Mouse (Mus musculus) right cerebral cortex, postnatal 10 days (tissue): Measurements from ENCODE around the gene Kcnk13.
A peak's percentile ranks its signal among the peaks of the same experiment; 100 is the strongest.

Source experiments
- DNase-seq, 2 experiments: peaks; one replicate each; pipeline ENCODE4 v3.0.0; 2021; ENCODE audit warnings: low spot score in 2 of 2

The Kcnk13 gene

DNA sequence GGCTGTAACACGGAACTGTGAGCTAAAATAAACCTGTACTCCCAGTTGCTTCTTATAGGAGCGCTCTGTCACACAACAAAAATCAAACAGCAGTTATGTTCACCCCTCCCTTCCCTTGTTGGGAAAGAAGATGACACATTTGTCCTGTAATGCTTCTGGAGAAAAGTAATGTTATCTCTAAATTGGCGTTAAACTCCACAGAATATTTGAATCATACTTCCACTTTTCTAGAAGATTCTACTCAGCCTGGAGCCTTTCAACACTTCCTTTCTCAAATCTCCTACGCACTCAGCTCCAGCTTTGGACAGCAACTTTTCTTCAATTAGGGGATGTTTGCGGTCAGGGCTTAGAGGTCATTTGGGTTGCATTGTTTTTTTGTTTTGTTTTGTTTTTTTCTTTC is 125.0 kb downstream of the Kcnk13 start:
- DNase-seq = no peak

DNA sequence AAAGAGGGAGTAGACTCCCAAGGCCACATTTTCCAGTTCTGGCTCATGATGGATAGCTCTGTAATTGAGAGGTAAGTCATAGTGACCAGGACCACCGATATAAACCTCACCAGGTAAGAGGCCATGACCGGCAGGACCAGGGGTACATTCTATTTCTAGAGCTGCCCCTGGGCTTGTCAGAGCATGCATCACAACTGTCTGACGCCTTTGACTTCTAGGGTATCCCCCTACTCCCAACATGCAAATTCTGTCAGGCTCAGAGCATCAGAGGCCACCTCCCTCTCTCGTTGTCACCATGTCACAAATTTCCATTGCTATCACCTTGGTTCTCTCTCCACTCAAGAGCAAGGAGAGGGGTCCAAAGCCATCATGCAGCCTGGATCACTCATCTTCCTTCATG is 126.5 kb downstream of the Kcnk13 start:
- DNase-seq = no peak

DNA sequence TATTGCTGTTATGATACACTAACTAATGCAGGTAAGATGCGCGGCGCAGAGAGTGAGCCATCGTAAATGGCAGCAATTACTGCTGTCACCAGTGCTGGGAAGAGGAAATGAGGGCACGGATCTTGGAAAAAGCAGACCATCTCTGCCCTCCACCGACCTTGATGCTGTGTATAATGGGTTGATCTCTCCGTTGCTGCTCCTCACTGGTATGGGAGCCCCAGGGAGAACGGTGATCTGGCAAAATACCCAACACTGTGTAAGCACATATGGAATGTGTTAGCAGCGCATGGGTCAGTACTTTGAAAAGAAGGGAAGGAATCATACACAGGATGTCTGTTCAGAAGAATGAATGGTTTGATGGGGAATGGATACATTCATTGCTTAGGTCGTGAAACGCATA is 128.7 kb downstream of the Kcnk13 start:
- DNase-seq = no peak

DNA sequence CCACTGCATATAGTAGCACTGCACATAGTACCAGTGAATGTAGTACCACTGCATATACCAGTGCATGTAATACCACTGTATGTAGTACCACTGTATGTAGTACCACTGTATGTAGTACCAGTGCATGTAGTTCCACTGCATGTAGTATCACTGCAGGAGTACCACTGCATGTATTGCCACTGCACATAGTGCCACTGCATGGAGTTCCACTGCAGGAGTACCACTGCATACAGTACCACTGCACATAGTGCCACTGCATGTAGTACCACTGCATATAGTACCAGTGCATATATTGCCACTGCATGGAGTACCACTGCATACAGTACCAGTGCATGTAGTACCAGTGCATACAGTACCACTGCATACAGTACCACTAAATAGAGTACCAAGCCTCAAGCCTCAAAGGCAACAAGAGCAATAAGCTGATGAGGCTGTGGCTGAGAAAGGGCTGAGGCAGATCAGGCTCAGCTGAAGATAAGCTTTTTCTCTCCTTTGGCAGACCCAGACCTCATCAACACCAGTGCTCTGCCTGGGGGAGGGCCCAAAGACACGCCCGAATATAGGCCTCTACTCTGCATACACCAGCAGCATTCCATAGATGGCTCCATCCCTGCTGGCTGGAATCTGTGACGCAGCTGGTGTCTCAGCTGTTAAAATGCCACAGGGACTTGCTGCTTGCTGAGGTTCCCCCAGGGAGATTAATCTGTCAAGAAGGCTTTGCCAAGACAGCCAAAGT is 135.8 kb downstream of the Kcnk13 start:
- peak; percentile 67 to 68 for DNase-seq

DNA sequence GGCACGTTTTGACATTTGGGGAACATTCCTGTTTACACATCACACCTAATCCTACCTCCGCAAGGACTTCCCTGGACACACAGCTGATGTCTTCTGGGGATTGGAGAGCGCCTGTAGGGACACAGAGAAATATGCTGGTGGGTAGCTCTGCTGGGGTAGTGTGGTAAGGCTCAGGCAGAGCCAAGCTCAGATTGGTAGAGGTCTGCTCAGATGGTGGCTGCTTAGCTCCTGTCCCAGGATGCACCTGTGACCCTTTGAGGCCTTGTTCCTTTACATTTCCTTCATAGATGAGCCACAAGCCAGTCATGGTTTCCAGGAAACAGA is 136.4 kb downstream of the Kcnk13 start:
- no peak for DNase-seq

DNA sequence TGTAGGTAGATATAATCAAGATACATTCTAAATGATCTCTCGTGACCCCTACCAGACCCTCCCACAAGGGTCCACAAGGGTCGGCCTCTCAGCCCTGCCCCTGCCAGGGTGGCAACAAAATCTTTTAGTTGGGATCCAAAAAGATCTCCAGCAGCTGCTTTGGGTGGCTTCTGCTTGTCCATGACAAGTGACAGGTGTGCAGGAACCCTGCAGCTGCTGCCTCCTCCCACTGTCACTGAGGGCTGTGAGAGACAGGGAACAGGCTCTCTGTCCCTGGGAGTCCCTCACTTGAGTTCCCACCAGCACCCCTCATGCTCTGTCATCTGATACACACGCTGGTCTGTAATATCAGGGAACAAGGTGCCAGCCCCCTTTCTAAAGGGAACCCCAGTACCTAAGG is 137.4 kb downstream of the Kcnk13 start:
- DNase-seq = no peak

DNA sequence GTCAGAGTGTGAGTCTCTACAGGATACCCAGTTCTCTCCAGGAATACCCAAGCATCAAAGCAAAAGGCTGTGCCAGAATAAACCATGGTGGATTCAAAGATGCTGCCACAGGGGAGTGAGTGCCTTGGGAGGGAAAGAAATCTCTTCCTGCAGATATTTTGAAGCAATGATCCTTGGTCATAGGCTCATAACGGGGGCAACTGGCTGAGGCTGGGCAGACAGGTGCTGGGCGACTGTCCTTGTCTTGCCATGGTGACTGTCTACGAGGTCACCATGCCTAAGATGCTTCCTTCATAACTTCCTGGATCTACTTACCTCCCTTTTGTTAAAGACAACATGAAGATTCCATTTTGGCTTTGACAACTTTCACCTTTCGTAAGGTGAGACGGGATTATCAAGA is 140.2 kb downstream of the Kcnk13 start:
- DNase-seq = no peak

DNA sequence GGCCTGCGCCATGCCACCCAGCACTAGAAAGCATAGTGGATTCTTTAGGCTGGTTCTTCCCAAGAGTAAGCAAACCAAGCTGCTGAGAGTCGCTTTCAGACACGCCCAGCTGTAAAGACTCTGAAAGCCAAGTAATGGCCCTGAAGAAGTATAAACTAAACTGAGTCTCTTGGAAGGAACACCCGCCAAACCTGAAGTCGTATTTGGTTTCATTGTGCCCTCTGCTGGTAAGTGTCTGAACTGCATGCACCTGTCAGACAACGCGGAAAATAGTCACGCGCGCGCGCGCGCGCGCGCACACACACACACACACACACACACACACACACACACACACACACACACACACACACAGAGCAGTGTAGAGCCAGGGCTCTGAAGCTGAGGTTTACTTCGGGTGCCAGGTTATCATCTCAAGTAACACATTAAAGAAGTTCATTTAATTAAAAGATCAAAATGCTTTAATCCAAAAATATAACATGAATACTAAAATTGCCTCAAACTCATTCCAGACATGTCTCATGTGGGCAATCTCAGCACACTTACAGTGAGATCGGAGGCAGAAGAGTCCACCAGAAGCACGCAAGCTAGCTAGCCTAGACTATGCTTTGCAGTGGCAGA is 142.1 kb downstream of the Kcnk13 start:
- peak; percentile 81 to 89 for DNase-seq

DNA sequence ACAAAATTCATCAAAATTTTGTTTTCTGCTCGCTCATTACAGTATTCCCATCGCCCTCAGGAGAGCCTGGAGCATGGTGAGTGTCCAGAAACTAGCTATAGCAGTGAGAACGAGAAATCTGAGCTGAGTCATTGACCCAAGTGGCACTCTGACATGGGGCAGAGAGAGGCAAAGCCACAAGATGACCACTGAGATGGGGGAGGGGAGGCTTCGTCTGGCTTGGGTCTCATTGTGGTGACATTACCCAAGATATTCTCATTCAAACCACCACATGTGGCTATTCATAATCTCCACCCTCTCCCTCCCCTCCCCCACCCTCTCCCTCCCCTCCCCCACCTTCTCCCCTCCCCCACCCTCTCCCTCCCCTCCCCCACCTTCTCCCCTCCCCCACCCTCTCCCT is 143.1 kb downstream of the Kcnk13 start:
- no peak for DNase-seq

DNA sequence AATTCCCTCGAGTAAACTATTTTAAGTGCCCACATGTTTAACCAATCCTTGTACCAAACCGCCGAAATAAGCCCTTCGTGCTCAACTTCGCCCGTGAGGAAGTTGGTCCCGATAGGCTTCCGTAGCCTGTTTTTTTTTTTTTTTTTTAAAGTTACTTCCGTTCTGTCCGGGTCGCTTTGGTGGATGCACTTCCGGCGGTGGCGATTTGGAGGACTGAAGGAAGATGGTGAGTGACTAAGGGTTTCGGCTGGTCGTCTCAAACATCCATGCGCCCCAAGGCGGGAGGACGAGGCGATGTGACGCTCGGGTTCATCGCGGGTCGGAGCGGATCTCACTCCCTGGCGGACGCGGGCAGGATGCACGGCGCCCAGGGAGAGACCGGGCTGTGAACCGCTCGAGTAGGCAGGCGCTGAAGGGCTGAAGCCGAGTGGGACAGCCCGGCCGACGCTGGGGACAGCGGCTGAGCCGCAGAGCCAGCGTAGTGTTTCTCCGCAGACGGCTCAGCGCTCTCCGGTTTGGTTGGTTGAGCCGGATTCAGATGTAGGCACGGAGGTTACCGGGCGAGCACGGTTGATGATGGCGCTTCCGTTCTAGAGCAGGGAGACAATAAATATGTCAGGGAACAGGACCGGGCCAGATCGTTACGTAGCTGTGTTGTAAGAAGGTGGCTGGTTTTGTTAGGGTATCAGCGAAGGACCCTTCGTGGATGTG is 145.8 kb downstream of the Kcnk13 start, which contains the start of gene Psmc1:
Gene Psmc1 (plus strand): TSS at position 169 of the 711 bp plus-strand sequence.
- DNase-seq = peak; percentile 92 to 93
